Mouse (Mus musculus): ENCODE measurements around the gene Olfr881. TPM values are rescaled to one million over a fixed set of nuclear protein-coding genes. Genes with fewer than 3 reads are reported as not detected.

The Olfr881 gene
- total RNA-seq (2021): not detected
- long read RNA-seq, experiment 1: 0 reads
- long read RNA-seq, experiment 2: 0 reads

DNA sequence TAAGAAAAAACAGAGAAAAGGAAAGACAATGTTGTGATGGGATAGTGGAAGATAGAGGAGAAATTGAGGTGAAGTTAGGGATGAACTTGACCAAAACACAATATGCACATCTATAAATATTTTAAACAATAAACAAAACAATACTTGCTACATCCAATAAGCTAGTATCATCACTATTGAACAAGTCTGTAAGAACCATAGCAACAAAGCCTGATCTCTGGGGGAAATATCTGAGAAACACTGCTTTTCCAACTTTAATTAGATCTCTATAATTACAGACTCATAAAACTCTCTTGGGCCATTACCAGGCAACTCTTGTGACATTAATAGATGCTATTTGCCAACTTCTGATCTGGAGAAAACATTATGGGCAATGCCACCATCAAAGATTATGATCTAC is at the start of gene Olfr881:
Gene Olfr881, plus strand, starts transcription at position 301 of the 400 bp plus-strand sequence.
- no peak for DNase-seq (ENCODE audit: low spot score in 2 of 2)

GRCm38 (mm10) chr9:37998581-37999204 is 7.1 kb downstream of the Olfr881 start:
- DNase-seq (ENCODE audit: low spot score in 2 of 2): no peak

DNA sequence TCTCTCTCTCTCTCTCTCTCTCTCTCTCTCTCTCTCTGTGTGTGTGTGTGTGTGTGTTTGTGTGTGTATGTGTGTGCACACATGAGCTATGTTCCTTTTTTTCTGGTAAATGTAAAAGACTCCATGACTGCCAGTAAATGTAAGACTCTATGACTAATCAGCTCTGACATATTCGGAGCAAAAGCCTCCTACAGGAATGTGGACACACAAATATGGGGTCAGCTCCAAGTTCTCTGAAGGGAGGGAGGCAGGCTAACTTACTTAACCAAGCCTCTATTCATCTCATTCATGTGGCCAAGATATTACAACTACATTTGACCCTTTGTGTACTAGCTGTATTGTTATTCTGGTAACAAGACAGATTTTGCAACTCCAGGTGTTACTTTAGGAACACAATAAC is 8.4 kb downstream of the Olfr881 start:
- no peak for DNase-seq (ENCODE audit: low spot score in 2 of 2)

DNA sequence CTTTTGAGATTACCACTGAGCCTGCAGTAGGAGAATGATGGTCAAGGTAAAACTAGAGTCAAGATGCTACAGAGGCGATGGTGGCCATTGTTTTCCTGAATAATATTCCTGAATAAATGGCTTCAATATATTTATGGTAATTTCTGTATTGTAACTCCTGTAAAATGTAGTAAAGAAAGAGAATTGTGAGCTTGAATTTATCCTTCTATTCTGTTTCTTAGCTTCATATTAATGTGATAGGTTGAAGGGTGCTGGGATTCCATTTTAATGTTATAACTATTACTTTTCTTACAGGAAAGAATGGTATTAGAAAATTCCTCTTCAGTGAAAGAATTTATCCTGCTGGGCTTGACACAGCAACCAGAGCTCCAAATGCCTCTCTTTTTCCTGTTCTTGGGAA is 33.9 kb downstream of the Olfr881 start, which contains the start of gene Olfr883:
Gene Olfr883, plus strand, starts transcription at position 301 of the 400 bp plus-strand sequence.
- no peak for DNase-seq (ENCODE audit: low spot score in 2 of 2)

Other genes with a start within 250 kb of the Olfr881 start
- gene Olfr874, start 246.7 kb upstream of the Olfr881 start, total RNA-seq (2021): not detected
- gene Olfr875, start 220.0 kb upstream of the Olfr881 start, total RNA-seq (2021): not detected
- not detected for gene Olfr876, start 188.8 kb upstream of the Olfr881 start, total RNA-seq (2021)
- gene Olfr877, start 137.6 kb upstream of the Olfr881 start, total RNA-seq (2021): not detected
- gene Olfr145, start 95.1 kb upstream of the Olfr881 start, total RNA-seq (2021): not detected
- not detected for gene Olfr878, start 74.0 kb upstream of the Olfr881 start, total RNA-seq (2021)
- not detected for gene Olfr883, start 34.0 kb downstream of the Olfr881 start, total RNA-seq (2021)
- gene Olfr884, start 54.7 kb downstream of the Olfr881 start, total RNA-seq (2021): not detected
- gene Olfr885, start 69.5 kb downstream of the Olfr881 start, total RNA-seq (2021): not detected
- gene Olfr887, start 92.2 kb downstream of the Olfr881 start, total RNA-seq (2021): not detected
- not detected for gene Olfr888, start 116.3 kb downstream of the Olfr881 start, total RNA-seq (2021)
- gene Olfr889, start 123.4 kb downstream of the Olfr881 start, total RNA-seq (2021): under 1 TPM in 1 of 2 experiments, not detected in 1; 0.17 TPM
- not detected for gene Olfr890, start 150.7 kb downstream of the Olfr881 start, total RNA-seq (2021)
- not detected for gene Olfr891, start 189.0 kb downstream of the Olfr881 start, total RNA-seq (2021)
- gene Olfr893, start 216.5 kb downstream of the Olfr881 start, total RNA-seq (2021): not detected
- gene Olfr894, start 226.2 kb downstream of the Olfr881 start, total RNA-seq (2021): not detected